Mouse (Mus musculus) ES-CJ7 (cell line): Measurements from ENCODE around the gene Rpap1.
A peak's percentile ranks its signal among the peaks of the same experiment; 100 is the strongest.

Source experiments
- DNase-seq: peaks from one replicate; pipeline ENCODE4 v3.0.0; 2011; ENCODE audit warnings: low read depth, low spot score

Gene Rpap1

DNA sequence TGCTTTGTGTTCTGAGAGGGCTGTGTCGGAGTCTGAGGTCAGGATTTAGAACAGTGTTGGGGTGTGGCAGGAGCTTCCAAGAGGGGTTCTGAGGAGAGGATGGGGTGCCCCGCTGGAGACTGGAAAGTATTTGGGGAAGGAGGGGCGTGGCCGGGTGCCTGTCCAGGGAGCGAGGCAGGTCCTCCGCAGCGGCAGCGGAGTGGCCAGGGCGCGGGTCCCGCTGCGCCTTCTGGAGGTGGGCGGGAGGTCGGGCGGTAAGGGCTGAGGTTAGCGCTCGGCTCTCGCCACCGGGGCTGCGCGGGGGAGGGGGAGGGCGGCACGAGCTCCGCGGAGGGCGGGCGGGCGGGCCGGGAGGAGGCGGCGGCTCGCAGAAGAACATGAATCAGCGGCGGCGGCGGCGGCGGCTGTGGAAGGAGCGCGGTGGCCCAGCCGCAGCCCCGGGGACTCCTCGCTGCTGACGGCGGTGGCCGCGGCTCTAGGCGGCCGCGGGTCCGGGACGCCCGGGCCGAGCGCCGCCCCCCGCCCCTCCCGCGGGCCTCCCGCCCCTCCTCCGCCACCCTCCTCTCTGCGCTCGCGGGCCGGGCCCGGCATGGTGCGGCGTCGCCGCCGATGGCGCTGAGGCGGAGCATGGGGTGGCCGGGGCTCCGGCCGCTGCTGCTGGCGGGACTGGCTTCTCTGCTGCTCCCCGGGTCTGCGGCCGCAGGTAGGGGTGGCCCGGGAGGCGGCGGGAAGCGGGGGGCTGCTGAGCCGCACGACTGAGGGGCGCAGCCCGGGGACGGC, 12.0 kb upstream of the Rpap1 start:
- DNase-seq, result peak; percentile 32

DNA sequence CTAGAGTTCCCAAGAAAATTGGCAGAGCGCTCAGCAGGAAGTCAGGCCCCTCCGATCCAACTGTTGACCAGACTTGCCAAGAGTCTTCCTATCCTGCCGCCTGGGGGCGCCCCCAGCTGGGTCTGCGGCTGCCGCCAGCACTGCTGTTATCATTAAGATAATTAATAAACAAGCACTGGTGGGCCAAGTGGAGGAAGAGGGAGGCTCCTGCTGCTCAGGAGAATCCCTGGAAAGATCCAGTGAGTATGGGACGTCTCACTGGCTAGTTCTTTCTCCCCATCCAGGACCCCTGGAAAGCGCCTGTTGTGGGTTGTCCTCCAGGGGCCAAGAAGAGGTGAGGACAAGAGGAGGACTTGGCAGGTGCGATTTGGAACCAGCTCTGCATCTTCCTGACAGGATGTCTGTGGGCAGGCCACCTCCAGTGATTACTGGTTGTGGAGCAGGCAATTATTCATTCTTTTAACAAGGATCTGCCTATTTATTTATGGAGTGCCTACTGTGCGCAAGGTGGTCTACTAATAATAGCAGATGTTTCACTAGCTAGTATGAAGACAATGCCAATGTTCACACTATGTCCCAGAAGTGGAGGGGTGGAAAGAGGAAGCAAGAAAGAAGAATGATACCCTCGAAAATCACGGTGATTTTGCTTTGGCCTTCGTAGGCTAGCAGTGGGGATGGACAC, 11.1 kb upstream of the Rpap1 start:
- DNase-seq, result peak; percentile 62

DNA sequence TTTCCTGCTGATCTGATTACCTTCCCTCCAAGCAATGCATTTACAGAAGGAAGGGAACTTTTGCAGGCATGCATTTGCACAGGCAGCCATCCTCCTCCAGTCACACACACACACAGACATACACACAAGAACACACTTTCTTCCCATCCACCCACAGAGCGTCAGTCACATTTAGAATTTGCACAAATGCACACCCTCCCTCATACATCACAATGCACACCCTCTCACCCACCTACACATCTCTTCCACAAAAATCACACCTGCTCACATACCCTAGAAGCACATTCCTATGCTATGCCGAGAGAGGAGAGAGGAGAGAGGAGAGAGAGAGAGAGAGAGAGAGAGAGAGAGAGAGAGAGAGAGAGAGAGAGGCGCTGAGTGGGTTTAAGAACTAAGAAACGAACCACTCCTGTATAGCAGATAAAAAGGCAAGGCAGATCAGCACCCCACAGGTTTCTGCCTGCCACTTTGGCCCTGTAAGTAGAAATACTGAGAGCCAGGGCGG, 10.0 kb upstream of the Rpap1 start, which contains the start of gene Tyro3:
TSS of gene Tyro3 (plus strand) at position 455 of the 505 bp plus-strand sequence.
- DNase-seq, result no peak

DNA sequence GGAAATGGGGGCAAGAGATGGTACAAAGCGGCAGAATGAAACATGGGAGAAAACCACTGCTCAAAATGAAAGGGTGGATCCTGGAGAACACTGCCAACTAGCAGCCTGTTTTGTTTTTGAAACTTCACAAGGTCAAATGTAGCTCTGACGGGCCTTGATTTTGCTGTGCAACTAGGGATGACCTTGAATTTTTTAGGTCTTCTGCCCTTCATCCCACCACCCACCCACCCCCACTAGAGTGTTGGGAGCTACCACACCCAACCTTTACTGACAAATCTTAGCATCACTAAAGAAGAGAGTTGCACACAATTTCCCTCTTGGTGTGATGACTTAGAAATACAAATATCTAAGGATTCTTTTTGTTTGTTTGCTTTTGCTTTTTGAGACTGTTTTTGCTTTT, 2.7 kb upstream of the Rpap1 start:
- DNase-seq, result peak; percentile 90

DNA sequence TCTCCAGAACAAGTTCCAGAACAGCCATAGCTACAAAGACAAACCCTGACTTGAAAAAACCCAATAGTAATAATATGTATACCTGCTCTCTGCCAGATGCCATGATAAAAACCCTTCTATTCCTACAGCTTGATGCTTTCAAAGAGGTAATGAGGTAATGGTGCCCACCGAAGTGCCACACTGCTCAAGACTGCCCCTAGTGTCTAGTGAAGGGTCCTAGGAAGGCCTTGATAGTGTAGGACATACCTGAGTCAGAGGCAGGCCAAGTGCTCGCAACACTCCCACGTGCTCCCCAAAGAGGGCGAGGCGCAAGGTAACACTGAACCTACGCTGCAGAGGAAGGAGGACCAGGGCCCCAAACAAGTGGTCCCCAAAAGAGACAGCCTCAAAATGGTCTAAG, 20.1 kb downstream of the Rpap1 start:
- DNase-seq, result peak; percentile 73

DNA sequence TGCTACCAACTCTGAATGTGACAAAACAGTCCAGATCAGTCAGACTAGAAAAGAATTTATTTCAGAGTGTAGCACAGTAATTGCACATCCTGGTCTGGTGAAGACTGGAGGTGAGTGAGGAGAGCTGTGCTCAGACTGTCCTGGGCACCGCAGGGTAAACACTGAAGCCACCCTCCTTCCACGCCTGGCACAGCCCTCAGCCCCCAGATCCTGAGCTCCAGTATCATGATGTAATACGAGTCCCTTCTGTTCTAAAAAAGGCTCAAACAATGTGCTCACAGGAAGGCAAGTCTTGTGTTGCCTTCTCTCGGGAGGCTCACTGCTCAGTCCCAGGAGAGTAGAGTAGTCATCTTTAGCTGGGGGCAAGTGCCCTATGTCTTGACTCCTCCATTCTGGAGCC, 23.4 kb downstream of the Rpap1 start:
- no peak for DNase-seq

DNA sequence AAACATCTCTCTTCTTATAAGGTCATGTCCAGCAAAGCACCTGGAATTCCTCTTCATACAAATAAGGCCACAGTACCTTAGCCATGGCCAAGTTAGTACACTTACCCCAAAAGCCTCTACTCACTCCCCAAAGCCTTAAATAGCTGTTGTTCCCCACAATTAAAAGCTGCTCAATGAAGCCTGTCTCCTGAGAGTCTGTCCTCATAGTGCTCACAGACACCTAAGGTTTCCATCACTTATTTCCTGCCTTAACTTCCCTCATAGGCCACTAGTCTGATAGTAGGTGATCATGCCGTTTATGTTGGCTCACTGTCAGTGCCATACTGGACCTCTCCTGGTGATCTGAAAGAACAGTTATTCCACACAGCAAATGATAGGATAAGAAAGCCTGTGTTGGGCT, 25.1 kb downstream of the Rpap1 start:
- no peak for DNase-seq

DNA sequence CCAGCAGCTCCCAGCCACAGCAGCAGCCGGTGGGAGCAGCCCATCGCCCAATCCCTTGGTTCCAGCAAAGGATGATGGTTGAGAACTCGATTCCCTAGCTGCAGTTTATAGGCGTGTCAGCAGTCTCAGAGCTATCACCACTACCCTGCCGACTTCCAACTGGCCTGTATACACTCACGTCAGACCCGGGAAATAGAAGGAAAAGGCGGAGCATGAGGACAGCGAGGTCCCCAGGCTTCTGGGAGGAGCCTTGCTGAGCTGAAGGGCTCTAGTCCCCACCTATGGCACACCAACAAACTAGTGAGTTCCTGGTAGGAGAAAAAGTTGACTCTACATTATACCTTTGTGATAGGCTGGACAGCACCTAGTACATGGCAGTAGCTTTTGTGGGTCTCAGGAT, 27.1 kb downstream of the Rpap1 start, which contains the start of gene Ltk:
TSS of gene Ltk (minus strand) at position 181 of the 400 bp plus-strand sequence.
- DNase-seq, result peak; percentile 51

DNA sequence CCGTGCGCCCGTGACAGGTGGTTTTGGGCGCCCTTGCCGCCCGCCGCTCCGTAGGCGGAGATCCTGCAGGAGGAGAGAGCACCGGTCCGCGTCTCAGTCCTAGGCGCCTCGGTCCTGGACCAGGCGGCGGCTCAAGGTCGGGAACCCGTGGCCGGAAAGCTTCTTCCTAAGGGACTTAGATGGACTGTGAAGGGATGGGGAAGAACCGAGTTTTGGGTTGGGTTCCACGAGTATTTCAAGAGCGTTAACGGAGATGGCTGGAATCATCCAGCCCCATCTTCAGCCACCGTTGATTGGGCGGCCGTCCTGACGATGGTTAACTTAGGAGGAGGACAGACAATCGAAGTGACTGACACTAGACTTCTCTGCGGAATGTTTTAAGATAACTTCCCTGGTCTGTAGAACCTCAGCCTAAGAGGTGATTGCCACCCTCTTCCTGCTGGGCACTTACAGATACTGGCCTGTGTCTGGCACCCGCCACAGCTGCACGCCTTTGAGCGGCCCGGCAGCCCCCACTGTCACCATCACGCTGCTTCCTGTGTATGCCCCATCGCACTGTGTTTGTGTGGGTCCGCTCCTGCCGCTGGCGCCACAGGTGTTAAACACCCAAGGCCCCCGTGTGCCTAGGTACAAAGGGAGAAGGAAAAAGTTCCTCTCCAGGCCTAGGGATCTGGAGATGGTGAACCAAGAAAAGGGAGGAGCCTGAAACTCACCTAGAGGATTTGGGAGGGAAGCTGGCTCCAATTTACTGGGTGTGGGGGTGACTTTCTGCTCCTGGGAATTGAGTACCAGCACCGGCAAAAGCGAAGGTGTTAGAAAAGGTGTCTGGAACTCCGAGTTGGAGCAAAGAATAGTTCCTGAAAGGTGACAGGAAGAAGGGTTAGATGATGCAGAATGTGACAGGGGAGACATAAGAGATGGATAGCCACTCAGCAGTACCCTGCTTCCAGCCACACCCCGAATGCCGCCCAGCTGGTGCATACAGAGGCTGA, 28.2 kb downstream of the Rpap1 start:
- no peak for DNase-seq

DNA sequence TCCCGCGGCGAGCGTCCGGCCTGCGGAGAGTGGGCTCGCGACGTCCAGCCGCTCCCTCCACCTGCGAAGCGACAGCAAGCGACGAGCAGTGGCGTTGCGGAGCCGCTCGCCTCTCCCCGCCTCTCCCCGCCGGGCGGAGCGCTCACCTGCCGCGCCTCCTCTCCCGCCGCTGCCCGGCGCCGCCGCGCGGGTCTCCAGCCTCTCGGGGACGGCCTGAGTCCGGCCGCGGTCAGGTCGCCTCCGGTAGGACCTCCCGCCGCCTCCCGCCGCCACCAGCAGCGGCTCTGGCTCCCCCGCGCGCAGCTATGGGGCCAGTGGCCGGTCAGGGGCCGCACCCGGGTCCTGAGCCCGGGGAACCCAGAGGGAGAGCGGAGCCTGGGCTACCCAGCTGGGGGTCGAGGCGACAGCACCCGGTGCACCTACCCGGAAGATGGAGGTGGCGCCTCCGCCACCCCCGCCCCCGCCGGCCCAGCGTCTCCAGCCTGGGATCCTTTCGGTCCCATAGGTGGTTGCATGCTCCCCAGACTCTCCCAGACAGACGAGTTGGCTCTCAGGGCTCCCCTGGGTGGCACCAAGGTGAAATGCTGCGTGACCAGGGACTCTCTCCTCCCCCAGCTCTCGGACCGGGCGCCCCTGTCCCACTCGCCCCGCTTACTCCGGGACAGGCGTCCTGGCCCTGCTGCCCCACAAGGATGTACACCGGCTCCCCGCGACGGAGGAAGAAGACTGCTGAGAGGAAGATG, 29.1 kb downstream of the Rpap1 start:
- no peak for DNase-seq

DNA sequence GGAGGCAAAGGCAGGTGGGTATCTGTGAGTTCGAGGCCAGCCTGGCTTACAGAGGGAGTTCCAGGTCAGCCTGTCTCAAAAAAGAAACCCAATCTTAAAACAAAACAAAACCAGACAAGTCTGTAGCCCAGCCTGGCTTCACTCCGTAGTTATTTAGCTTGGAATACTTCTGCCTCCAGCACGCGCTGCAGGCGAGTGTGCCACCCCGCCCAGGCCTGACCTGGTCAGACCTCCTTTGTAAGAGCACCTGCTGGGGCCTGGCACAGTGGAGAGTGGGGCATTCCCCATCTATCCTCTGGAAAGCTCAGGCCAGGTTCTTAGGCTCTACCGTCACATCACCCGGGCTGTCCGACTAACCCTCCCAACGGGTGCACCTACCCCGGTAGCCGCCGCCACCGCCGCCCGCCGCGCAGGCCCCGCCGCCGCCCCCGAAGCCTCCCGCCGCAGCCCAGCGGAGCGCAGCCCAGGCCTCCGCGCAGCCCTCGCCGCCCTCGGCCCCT, 29.7 kb downstream of the Rpap1 start:
- no peak for DNase-seq

DNA sequence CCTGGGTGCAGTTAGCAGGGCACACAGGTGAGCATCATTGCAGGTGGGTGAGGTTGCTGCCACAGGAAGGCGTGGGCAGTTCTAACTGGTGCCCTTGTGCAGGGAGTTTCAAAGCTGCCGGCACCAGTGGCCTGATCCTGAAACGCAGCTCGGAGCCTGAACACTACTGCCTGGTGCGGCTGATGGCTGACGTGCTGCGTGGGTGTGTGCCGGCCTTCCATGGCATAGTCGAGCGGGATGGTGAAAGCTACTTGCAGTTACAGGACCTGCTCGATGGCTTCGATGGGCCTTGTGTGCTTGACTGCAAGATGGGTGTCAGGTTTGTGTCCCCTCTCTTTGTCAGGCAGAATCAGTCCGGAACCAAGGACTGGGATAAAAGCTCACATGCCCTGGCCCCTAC, 38.1 kb downstream of the Rpap1 start:
- no peak for DNase-seq

DNA sequence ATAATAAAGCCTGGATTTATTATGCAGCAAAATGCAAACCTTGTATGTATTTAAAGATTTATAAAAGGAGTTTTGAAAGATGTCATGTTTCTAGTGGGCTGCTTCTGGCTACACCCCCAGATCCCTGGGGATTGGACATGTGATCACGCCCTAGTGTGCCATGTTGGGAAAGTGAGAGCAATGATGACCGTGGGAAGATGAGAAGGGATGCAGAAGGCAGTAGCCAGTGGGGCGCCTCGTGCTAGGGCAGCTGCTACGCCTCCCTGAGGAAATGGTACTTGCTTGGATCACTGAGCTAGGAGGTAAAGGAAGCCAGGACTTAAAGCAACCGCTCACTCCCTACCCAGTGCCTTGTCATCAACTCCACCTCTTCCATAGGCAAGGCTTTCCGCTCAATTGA, 39.8 kb downstream of the Rpap1 start:
- no peak for DNase-seq

DNA sequence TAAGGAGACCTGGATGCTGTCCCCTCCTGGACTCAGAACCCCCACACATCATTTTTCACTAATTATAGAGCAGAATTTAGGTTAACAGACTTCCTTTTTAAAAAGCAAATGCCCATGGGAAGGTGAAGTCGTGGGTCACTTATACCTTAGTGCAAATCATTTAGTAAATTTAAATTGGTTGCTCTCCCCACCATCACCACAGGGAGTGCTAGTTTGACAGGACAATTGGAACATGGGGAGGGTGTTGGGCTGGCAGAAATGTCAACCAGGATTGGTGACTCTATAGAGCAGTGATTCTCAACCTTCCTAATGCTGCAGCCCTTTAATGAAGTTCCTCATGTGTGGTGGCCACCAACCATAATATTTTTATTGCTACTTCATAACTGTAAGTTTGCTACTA, 42.1 kb downstream of the Rpap1 start:
- DNase-seq, result peak; percentile 49

DNA sequence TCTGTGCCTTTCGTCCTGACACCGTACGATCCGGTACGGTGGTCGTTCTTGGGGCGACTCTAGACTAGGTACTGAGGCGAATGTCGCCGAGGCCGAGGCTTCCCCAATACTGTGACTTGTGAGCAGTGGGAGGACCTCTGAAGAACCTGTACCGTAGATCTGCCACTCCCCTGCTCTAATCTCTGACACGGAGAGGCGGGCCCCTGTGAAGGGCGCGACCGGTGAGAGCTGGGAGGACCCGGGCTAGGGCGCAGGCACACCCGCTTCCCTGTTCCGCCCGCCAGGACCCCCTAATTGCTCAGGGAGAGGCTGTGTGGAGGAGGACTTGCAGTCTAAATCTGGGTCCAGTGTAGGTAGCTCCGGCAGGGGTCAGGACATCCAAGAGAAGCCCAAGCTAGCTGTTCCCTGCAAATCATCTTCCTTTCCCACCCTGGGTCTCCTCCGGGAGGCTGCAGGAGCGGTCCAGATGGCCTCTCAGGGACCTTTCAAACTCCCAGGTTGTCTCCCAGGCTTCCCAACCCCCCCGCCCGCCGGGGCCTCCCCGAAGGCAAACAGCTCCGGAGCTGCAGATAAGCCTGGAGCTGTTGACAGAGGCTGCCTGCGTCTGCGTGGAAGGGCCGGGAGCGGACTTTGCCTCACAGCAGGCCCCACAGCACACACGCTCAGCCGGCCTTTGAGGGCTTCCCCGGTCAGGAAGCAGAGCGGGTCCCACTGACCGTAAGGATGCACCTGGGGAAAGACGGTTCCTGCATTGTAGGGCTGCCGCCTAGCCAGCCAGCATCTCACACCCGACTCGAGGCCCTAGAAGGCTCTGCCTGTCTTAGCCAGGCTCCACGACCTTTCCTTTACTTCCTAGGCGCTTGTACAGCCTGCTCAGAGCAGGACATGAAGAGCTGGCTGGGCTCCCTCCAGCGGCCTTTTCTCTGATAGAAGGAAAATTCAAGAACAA, 42.9 kb downstream of the Rpap1 start:
- DNase-seq, result peak; percentile 54

DNA sequence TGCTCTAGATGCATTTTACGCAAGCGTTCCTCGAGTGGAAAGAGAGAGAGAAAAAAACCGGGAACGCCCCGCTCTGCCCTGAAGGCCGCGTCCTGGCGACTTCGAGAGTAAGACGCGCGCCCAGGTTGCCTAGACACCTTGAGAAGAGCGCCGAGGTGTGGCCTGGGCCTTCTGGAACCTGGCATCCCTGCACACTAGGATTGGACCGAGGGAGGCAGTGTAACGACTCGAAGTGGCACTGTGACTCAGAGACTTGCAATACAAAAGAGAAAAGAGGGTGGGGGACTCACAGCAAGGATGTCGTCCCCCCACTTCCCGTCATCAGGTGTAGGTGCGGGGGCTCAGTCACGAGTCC, 43.6 kb downstream of the Rpap1 start:
- peak; percentile 63 for DNase-seq

DNA sequence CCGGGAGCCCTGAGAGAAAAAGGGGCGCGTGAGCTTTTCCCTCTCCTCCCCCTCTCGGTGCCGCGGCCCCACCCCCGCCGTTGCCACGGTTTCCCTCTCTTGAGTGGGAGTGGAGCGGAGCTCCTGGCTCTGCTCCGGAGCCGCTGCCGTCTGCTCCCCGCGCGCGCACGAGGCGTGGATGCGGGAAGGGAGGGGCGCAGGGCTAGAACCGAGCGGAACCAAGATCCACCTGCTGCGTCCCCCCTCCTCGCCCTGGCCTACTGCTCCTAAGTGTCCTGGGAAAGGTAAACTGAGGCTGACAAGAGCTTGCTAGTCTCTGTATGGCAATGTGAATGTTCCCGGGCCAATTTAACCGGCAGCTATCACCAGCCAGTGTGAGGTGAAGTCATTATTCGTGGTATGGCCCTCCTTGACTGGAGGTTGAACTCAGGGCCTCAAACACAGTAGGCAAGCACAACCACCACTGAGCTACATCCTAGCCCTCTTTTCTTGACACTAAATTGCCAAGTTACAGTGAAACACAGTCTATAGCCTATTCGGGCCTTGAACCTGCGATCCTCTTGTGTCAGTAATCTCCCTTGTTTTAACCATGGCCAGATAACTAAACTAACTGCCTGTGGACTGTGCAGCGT, 44.0 kb downstream of the Rpap1 start:
- no peak for DNase-seq

DNA sequence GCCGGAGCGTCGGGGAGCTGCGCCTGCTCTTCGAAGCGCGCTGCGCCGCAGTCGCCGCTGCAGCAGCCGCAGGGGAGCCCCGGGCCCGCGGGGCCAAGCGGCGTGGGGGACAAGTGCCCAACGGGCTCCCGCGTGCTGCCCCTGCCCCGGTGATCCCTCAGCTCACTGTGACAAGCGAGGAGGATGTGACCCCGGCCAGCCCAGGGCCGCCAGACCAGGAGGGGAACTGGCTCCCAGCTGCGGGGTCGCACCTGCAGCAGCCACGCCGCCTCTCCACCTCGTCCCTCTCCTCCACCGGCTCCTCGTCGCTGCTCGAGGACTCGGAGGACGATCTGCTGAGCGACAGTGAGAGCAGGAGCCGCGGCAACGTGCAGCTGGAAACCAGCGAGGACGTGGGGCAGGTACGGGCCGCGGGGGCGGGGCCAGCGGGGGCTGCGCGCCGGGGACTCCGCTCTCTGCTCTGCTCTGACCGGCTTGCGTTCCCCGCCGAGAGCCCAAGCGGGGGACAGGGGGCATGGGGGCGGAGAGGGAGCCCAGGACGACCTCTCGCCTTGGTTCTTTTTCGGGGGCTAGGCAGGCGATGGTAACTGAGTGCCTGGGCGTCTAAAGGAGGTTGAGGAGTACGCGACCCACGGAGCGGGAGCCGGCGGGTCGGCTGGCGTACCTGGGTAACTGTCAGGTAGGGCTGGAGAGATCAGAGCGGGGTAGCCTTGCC, 44.7 kb downstream of the Rpap1 start:
- DNase-seq, result no peak
